Mouse (Mus musculus): ENCODE measurements around the gene Tyms.

Gene Tyms

DNA sequence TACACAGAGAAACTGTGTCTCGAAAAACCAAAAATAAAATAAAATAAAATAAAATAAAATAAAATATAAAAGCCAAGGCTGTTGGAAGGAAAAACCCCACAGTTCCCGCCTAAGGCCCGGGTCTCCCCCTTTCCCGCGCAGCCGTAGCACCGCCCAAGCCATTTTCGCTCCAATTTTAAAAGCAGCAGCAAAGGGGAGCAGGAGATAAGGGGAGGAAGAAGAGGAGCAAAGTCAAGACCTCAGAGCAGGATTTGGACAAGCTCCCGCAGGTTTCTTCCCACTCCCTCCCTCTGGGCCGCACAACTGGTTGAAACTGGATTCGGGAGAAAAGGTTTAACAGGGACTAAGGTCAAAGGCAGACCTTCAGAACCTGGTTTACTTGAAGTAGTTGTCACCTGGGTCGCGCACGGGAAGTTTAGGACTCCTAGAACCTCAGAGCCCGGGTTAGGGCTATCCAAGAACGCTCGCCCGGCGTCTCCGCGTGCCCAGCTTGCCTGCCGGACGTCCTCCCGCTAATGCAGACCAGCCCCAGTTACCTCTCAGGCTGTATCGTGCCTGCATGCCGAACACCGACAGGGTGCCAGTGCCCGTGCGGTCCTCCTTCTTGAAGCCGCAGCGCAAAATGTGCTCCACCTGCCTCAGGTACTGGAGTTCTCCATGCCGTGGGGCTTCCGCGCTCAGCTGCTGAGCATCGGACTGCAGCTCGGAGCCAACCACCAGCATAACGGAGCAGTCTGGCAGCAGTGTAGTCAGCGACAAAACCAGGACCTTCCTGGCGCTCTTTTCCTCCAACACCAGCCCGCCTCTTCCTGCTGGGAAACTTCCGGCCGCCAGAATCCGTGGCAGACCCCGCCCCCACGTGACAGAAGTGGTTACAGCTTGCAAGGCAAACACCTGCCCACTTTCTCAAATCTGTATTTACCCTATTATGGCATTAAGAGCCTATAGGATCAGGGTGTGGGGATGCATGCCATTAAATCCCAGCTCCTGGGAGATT, at the start of gene Tyms:
TSS of gene Tyms (minus strand) at position 793 of the 997 bp plus-strand sequence.
- peak; percentile 87 for DNase-seq (ENCODE audit: low spot score)

DNA sequence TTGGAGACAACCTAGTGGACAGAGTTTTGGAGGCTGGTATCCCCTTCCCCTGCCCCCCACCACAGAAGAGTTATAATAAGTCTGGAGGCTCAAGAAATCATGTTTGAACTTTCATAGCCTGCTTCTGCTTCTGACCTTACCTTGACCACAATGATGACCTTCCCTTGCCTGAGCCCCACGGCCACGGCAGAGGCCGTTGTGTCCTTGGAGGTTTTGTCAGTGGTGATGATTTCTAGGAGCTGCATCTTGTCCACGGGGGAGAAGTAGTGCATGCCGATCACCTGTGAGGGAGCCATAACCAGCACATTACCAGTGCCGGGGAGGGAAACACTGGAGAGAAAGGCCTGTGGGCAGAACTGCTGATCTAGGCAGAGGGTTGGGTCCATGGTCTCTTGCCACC, 49.1 kb upstream of the Tyms start:
- no peak for DNase-seq (ENCODE audit: low spot score)

DNA sequence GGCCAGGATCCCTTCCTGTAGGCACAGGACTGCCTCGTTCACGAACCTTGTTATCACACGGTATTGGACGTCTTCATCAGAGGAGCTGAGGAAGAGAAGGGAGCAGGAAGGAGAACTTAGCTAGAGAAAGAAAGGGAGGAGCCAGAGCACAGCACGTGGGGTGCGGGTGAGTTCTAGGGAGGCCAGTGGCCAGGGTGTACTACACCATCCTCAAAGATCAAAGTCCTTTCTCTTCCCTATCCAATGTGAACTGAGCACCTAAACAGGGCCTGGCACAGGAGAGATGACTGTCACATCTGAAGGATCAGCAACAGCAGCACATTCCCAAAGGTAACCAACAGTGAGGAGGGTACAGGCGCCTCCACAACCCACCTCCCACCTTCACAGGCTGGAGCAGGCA, 46.7 kb upstream of the Tyms start:
- no peak for DNase-seq (ENCODE audit: low spot score)

DNA sequence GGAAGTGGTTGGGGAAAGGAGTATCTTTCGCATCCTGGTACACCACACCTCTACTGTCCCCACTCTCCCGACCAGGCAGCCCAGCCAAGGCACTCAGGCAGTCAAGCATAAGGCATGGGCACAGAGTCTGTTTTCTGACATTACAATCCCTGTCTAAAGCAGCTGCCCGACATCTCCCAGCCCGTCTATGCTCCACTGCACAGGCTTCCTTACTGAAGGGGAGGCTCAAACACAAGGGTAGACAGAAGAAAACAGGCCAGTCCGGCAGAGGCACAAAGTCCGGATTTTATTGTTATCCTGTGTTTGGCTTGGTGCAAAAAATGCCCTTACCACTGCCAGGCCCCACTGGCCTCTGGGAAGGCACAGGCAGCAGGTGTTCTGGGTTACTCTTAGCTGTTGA, 45.7 kb upstream of the Tyms start:
- no peak for DNase-seq (ENCODE audit: low spot score)

DNA sequence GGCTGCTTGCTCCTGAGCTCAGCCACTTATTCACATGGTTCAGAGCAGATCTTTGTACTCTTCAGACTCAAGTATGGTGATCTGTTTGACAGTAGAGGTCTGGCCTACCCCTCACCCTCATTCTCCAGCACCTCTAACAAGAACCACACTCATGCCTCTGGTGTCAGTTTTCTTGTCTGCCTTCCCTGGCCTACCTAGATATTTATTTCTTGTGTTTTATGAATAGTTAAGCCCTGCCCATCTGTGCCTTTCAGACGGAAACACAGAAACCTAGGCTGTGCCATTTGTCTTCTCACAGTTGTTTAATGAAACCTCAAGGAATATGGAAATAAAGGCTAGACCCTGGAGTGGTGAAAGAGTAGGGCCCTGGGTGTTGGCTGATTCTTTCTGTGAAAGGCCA, 44.6 kb upstream of the Tyms start:
- no peak for DNase-seq (ENCODE audit: low spot score)

DNA sequence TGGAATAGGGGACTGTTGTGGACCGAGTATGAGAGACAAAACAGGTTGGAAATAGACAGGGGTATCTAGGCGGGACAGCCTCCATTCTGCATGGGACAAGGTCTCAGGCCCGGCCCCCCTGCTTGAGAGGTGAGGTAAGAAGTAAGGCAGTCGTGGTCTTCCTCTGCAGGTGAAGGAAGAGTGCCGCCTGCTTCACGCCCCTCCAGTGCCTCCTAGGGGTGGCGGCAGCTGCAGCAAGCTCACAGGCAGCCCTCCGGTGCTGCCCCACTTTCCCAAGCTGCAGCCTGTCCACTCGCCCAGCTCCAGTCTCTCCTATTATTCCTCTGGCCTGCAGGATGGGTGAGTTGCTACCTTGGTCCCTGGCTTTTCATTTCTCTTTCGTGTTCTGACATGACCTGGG, 42.3 kb upstream of the Tyms start:
- DNase-seq (ENCODE audit: low spot score) = no peak

DNA sequence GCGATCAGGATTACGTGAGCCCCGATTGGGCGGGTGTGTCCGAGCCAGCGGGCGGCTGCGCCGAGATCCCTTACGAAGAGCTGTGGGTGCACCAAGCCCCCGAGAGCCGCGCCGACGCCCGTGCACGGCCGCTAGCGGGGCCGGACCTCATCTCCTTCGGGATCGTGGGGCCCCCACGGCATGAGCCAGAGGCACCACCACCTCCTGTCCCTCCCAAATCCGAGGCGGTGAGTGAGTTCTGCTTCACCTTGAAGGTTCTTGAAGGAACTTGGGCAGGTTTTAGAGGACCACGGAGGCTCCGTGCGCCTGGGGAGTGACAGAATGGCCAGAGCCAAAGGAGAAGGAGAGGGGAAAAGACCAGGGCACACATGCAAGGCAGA, 41.3 kb upstream of the Tyms start:
- no peak for DNase-seq (ENCODE audit: low spot score)

DNA sequence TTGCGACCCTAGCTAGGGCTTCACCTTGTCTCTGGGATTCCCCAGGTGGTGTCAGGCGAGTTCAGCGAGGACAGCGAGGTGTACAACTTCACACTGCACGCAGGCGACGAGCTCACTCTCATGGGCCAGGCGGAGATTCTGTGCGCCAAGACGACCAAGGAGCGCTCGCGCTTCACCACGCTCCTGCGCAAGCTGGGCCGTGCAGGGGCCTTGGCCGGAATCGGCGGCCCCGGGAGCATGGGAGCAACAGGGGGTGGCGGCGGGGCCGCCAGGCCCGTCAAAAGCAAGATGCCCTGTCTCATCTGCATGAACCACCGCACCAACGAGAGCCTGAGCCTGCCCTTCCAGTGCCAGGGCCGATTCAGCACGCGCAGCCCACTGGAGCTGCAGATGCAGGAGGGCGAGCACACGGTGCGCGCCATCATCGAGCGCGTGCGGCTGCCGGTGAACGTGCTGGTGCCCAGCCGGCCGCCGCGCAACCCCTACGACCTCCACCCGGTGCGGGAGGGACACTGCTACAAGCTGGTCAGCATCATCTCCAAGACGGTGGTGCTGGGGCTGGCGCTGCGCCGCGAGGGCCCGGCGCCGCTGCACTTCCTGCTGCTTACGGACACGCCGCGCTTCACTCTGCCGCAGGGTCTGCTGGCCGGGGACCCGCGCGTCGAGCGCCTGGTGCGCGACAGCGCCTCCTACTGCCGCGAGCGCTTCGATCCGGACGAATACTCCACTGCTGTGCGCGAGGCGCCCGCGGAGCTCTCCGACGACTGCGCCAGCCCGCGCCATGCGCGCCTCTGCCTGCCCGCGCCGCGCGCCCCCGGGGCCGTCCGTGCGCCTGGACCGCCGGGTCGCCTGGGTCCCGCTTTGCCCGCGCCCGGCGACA, 40.7 kb upstream of the Tyms start:
- DNase-seq (ENCODE audit: low spot score) = peak; percentile 80

DNA sequence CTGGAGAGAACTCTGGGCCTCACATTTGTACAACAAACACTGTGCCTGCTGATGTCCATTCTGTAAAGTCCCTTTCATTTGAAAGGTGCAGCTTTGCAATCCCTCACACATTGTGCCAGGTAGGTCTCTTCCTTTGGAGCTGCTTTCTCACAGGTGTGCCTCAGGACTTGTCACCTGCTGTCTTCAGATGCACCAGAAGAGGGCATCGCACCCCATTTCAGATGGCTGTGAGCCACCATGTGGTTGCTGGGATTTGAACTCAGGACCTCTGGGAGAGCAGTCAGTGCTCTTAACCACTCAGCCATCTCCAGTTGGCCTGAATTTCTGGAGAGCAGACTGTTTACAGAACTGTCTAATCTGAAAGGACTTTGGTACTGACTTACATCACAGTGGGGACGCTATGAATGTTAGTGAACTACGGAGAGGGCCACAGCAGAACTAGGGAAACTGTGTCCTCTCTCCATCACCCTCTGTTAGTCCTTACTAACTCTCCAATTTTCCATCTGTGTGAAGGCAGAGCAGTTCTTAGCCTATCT, 39.2 kb upstream of the Tyms start:
- no peak for DNase-seq (ENCODE audit: low spot score)

DNA sequence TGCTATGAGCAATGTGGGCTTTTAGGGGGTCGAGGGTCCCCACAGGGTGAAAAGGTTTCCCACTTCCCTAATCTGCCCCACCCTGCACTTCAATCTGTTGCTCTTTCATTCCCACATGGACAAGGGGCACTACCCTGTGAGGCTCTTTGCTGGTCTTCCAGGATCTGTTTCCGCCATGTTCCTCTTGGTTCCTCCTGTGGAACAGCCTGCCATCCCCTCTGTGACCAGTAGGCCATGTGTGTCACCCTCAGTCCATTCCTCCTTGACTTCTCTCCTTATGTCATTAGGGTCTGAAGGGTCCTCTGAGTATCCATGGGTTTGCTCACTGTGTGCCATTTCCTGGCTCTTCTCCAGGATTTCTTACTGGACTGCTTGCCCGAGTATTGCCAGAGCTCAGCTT, 38.4 kb upstream of the Tyms start:
- no peak for DNase-seq (ENCODE audit: low spot score)

DNA sequence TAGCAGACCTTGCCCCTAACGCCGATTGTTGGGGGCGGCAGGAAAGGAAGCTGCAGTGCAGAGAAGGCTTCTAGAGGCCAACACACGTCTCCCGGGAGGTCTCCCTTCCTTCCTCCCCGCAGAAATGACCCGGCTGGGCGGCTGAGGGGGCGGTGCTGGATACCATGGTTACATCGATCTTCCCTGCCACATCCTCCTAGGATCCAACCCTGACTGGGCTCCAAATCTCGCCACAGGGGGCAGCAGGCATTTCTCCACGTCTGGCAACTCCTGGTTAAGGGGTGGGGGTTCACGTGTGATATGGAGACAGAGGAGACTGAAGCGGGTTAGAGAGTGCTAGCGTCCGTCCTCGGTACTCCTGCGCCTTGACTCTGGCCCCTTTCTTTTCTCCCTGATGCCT, 37.7 kb upstream of the Tyms start:
- DNase-seq (ENCODE audit: low spot score) = peak; percentile 64

DNA sequence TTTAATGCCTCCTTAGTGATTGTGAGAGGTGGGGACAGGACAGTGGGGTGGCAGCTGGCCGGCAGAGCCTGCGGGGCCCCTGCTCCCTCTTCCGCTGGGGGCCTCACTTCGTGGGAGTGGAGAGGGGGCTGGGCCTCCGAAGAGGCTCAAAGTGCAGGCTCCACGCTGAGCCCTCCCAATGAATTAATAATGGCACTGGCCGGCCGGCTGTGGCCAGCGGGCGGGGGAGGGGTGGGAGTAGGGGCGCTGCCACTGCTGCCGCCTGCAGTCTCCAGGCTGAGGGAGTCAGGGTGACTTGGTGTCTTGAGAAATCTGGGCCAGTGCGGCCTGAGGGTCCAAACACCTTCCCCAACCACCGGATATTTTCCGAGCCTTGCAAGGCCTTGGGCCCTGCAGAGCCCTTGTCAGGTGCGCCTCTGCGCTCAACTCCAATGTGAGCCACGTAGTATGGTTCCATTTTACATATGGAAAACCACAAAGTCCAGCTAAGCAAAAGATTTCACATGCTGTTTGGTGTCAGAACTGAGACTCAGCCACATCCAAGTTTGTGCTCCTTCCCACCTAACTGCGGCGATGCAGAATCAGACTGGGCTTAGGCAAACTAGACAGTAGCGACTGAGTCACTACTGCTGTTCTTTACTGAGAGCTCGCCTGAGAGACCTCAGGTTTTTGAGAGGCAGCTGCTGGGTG, 37.1 kb upstream of the Tyms start:
- DNase-seq (ENCODE audit: low spot score) = no peak

DNA sequence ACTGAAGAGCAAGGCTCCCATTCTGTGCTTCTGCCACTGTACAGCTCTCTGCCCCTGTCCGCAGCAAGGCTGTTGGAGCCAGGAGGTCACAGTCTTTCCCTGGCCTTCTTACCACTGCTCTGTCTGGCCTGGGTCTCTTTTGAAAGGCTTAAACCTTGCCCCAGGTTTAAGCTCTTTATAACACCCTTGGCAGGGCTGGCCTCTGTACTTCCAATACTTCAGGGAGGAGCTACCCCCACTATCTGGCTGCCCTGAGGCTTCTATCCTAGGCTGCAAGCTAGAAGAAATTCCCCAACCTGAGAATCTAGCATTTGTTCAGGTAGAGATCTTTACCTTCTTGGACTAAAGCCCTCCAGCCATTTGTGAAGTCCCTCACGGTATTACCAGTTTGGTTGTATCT, 36.5 kb upstream of the Tyms start:
- DNase-seq (ENCODE audit: low spot score) = no peak

DNA sequence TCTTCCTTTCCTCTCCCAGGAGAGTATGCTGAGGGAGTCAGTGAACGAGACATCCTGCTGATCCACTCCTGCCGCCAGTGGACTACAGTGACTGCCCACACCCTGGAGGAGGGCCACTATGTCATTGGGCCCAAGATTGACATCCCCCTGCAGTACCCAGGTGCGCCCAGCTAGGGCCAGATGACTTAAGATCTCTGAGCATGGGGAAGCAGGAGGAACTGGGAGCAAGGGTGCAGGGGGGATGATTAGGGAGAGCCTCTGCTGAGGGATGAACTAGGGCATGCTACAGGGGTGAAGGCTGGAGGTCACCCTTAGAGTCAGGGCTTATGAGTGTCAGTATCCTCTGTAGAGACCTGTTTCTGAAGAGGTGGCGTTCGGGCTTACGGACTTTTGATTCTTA, 34.8 kb upstream of the Tyms start:
- DNase-seq (ENCODE audit: low spot score) = peak; percentile 33

DNA sequence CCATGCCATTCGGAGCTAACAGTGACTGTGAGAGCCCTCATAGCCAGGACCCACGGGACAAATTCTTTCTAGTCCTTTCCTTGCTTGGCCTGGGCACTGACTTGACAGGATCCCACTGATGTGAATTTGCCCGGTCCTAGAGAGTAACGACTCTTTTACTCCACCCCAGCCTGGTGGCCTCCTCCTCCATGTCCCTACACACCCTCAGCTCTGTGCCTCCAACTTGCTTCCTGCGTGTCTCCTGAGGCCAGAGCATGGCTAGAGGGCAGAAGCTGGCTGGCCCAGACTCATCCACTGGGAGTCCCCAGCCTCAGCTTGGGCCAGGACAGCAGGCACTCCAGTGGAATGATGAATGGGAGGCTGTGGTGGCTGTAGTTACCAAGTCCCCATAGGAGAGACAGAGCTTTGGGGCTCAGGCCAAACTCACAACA, 34.2 kb upstream of the Tyms start:
- DNase-seq (ENCODE audit: low spot score) = peak; percentile 32

DNA sequence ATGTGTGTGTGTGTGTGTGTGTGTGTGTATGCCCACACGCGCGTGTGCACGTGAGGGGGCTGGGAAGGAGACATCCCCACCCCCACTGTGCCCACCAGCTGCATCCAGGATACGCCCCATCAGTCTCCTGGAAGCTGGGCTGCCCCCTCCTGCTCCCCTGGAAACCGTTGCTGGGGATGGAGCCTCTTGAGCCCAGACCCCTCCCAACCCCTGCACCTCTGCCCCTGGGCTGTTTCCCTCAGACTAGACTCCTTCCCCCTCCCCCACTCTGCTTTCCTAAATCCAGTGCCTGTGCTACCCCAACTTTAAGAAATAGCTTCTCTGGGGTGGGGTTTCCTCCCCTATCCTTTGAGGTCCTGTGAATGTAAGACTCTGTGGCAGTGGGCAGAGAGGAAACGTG, 33.8 kb upstream of the Tyms start:
- DNase-seq (ENCODE audit: low spot score) = peak; percentile 41

DNA sequence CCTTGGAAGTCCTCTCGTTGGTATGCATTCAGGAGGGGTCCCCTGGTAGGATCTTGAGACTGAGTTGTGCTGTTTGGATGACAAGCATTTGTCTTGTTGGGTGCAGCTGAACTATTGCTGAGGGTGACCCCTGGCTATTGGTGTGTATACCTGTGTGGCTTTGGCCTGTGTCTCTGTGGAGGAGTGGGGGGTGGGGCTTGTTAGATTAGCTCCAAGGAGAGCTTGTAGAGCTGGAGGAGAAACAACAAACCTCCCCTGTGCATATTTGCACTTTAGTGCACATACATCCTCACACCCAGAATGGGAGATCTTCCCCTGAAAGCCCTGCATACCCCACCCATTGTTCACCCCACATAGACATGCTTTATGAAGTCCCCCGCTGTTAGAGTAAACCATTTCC, 33.3 kb upstream of the Tyms start:
- DNase-seq (ENCODE audit: low spot score) = peak; percentile 37

DNA sequence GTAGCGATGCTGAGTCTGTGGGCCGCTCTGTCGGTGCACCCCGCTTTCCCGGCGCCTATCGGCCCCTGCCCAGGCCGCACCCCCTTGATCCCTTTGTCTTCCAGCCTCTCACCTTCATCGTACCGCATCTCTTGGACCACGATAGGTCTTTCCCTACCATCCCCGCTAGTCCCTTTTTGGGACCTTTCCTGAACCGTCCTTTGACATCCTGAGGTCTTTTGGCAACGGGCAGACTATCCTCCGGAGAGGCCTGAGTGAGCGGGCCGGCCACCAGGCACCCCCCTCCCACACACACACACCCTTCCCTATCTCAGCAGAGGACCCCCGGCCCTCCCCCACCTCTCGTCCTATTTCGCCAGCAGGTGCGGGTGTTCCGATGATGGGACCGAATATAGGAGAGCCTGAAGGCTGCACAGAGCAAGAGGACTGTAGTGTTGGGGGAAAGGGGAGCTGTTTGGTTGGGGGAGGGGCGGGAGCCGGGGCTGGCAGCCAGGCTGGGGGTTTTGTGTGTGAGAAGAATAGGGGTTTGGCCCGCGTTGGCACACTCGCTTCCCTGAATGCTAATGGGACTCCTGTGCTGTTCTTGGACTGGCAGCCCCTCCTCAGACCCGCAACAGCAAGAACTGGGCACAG, 32.4 kb upstream of the Tyms start, which contains the start of gene 3110082J24Rik:
TSS of gene 3110082J24Rik (minus strand) at position 419 of the 633 bp plus-strand sequence.
- peak; percentile 41 for DNase-seq (ENCODE audit: low spot score)

DNA sequence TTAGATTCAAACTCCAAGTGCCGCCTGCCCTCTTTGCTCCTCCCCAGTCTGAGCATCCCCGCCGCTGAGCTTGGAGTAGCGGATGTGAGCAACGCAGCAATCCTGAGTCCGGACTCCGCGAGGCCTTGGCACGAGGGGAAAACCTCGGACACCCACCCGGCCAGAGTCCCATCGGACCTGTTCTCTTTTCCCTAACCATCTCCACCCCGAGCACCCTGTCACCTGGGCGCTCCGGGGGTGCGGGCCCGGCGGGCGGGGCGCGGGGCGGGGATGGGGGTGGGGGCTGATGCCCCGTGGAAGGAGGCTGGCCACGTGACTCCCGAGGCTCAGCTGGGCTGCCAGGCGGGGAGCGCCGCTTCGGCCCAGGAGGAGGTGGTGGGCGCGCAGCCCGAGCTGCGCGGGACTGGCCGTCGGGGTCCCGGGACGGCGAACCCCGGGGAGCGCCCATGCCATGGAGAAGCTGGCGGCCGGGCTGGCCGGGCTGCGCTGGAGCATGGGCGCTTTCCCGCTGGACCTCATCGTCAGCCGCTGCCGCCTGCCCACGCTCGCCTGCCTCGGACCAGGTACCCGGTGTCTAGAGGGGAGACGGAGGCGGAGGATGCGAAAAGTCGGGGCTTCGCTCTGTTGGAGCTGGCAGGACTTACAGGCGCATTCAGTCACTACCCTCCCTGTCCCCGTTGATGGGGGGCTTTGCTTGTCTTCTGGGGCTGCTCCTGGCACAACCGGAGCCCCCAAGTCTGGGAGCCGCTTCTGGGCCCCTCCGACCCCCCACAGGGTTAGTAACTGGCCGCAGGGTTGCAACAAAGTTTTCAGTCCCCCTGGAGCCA, 31.6 kb upstream of the Tyms start, which contains the start of gene Garem2:
TSS of gene Garem2 (plus strand) at position 321 of the 827 bp plus-strand sequence.
- peak; percentile 53 for DNase-seq (ENCODE audit: low spot score)

DNA sequence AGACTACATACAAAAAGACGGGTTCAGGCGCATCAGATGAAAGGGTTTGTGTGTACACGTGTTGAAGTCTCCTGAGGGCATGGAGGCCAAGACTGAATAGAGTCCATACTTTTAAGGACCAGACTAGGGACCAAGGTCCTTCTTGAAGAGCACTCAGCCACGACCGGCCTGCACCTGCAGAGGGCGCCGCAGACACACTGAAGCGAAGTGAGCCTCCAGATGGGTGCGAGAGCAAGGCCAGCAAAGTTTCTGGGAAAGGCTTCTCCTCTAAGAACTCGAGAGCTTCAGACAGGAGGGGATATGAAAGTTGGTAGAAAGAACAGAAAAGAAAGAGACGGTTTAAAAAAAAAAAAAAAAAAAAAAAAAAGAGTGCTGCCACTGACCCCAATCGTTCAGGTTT, 30.9 kb upstream of the Tyms start:
- DNase-seq (ENCODE audit: low spot score) = peak; percentile 75
